Mouse (Mus musculus) brain, embryonic 14.5 days (tissue): Measurements from ENCODE around the gene Gatd1.

Source experiments
- CTCF ChIP-seq: fragments of 200-500 bp; IDR thresholded peaks from 2 replicates; pipeline ENCODE4 v1.5.1; 2012; ENCODE audit warnings: inconsistent platforms, mild to moderate bottlenecking, moderate library complexity, borderline replicate concordance; ENCODE audit not compliant: insufficient read depth, insufficient read length; ENCODE audit errors: extremely low read depth
- POLR2A ChIP-seq: fragments of 200-500 bp; IDR thresholded peaks from 2 replicates; pipeline ENCODE4 v1.6.1; 2012; ENCODE audit warnings: mild to moderate bottlenecking, inconsistent platforms, borderline replicate concordance; ENCODE audit not compliant: poor library complexity, insufficient read depth, insufficient read length, severe bottlenecking; ENCODE audit errors: extremely low read depth

DNA sequence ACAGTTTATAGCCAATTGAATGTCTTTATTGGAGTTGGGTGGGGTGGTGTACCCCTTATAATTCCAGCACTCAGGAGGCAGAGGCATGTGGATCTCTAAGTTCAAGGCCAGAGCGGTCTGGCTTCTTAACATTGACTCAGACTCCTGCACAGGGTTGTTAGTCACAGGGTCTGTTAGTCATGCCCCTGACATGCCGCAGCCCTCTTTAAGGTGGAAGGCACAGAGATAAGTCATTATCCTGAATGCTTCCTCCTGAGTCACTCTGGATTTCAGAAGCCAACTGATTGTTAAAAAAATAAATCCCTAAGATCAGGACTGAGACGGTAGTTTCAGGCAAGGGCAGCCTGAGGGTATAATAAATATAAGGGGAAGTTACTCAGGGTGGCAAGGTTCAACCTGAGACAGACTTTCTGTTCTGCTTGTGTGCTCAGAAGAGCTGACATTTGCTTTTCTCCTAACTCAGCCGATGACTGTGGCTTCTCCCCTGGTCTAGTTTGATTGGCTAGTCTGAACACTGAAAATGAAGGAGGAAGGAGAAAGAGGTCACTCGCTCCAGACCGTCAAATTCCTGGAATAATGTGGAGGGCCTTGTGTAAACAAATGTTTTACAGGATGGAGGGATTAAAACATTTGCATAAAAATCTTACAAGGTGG lies 41.9 kb downstream of the Gatd1 start:
- TF ChIP-seq CTCF: no peak
- TF ChIP-seq POLR2A: no peak
